Mouse (Mus musculus): ENCODE measurements at regions not wholly inside any gene's neighbourhood (a gene's known extent, or its start where the extent isn't known, plus 50 kb on each side); places are given as distances from the start of the nearest gene placed in this dataset.

- DNase-seq (ENCODE audit: low spot score) = peak; percentile 10
These were observed 149.7 kb downstream of the Etv1 start for GRCm38 (mm10) chr12:38928786-38929351.

GRCm38 (mm10) chr12:38929644-38930043, 150.5 kb downstream of the Etv1 start:
- no peak for DNase-seq (ENCODE audit: low spot score)

- DNase-seq (ENCODE audit: low spot score) = no peak
These were observed 152.6 kb downstream of the Etv1 start for GRCm38 (mm10) chr12:38931769-38932168.

- DNase-seq (ENCODE audit: low spot score) = no peak
These were observed 180.4 kb downstream of the Etv1 start for GRCm38 (mm10) chr12:38959605-38960004.

- no peak for DNase-seq (ENCODE audit: low spot score)
These were observed 183.1 kb downstream of the Etv1 start for GRCm38 (mm10) chr12:38962302-38962701.

GRCm38 (mm10) chr12:38970347-38970746, 191.2 kb downstream of the Etv1 start:
- no peak for DNase-seq (ENCODE audit: low spot score)

- no peak for DNase-seq (ENCODE audit: low spot score)
These were observed 193.0 kb downstream of the Etv1 start for GRCm38 (mm10) chr12:38972205-38972604.

- no peak for DNase-seq (ENCODE audit: low spot score)
These were observed 196.3 kb downstream of the Etv1 start for GRCm38 (mm10) chr12:38975508-38975907.

- no peak for DNase-seq (ENCODE audit: low spot score)
These were observed 203.2 kb downstream of the Etv1 start for GRCm38 (mm10) chr12:38982423-38982822.

GRCm38 (mm10) chr12:38985909-38986308, 206.7 kb downstream of the Etv1 start:
- no peak for DNase-seq (ENCODE audit: low spot score)

GRCm38 (mm10) chr12:38986346-38986745, 207.2 kb downstream of the Etv1 start:
- DNase-seq (ENCODE audit: low spot score) = no peak

GRCm38 (mm10) chr12:38987277-38987676, 208.1 kb downstream of the Etv1 start:
- no peak for DNase-seq (ENCODE audit: low spot score)

- DNase-seq (ENCODE audit: low spot score) = no peak
These were observed 208.6 kb downstream of the Etv1 start for GRCm38 (mm10) chr12:38987819-38988218.

- DNase-seq (ENCODE audit: low spot score) = no peak
These were observed 248.0 kb downstream of the Etv1 start for GRCm38 (mm10) chr12:39027179-39027578.

GRCm38 (mm10) chr12:39027948-39028347, 248.8 kb downstream of the Etv1 start:
- DNase-seq (ENCODE audit: low spot score) = no peak

GRCm38 (mm10) chr12:39033982-39034381, 254.8 kb downstream of the Etv1 start:
- DNase-seq (ENCODE audit: low spot score) = no peak

GRCm38 (mm10) chr12:39036466-39037037, 257.4 kb downstream of the Etv1 start:
- no peak for DNase-seq (ENCODE audit: low spot score)

GRCm38 (mm10) chr12:39038077-39038476, 258.9 kb downstream of the Etv1 start:
- DNase-seq (ENCODE audit: low spot score) = no peak

- DNase-seq (ENCODE audit: low spot score) = no peak
These were observed 259.5 kb downstream of the Etv1 start for GRCm38 (mm10) chr12:39038656-39039055.

GRCm38 (mm10) chr12:39047126-39047525, 267.9 kb downstream of the Etv1 start:
- DNase-seq (ENCODE audit: low spot score) = no peak

GRCm38 (mm10) chr12:39048441-39048840, 269.3 kb downstream of the Etv1 start:
- DNase-seq (ENCODE audit: low spot score) = no peak

- no peak for DNase-seq (ENCODE audit: low spot score)
These were observed 269.8 kb downstream of the Etv1 start for GRCm38 (mm10) chr12:39048958-39049357.

GRCm38 (mm10) chr12:39070331-39071045, 291.3 kb downstream of the Etv1 start:
- no peak for DNase-seq (ENCODE audit: low spot score)
